Mouse (Mus musculus) limb, embryonic 12.5 days (tissue): ENCODE results near the gene Hoxd10. TPM values are rescaled to one million over a fixed set of nuclear protein-coding genes. Genes with fewer than 3 reads are reported as not detected.

Experiments used
- ATAC-seq: fragments of 200-750 bp; cut with Nextera tagmentation; 2 replicates; pipeline ENCODE4 v1.8.0; 2017; ENCODE audit warnings: low read depth, moderate TSS enrichment; ENCODE audit not compliant: insufficient number of reproducible peaks, insufficient read depth, low FRiP score, low TSS enrichment
- H3K27ac ChIP-seq: fragments of 300-500 bp; sonication (generic); 2 replicates; pipeline ENCODE4 v1.5.1; 2016; ENCODE audit warnings: mild to moderate bottlenecking, moderate library complexity
- H3K27me3 ChIP-seq: fragments of 300-500 bp; sonication (generic); 2 replicates; pipeline ENCODE4 v1.6.1; 2016; ENCODE audit warnings: mild to moderate bottlenecking, moderate library complexity
- H3K36me3 ChIP-seq: fragments of 300-500 bp; sonication (generic); 2 replicates; pipeline ENCODE4 v1.6.1; 2016; ENCODE audit warnings: mild to moderate bottlenecking, moderate library complexity
- H3K4me1 ChIP-seq: fragments of 300-500 bp; sonication (generic); replicated peaks from 2 replicates; pipeline ENCODE4 v1.6.1; 2016
- H3K4me2 ChIP-seq: fragments of 300-500 bp; sonication (generic); 2 replicates; pipeline ENCODE4 v1.6.1; 2016; ENCODE audit warnings: mild to moderate bottlenecking, moderate library complexity
- H3K4me3 ChIP-seq: fragments of 300-500 bp; sonication (generic); replicated peaks from 2 replicates; pipeline ENCODE4 v1.5.1; 2016; ENCODE audit warnings: mild to moderate bottlenecking
- H3K9ac ChIP-seq: fragments of 300-500 bp; sonication (generic); replicated peaks from 2 replicates; pipeline ENCODE4 v1.6.1; 2016; ENCODE audit warnings: mild to moderate bottlenecking, moderate library complexity
- H3K9me3 ChIP-seq: fragments of 300-500 bp; sonication (generic); 2 replicates; pipeline ENCODE4 v1.6.1; 2016; ENCODE audit warnings: mild to moderate bottlenecking, moderate library complexity
- WGBS: fragments of 180-500 bp; shearing (Covaris S2); methylation state at CpG from one replicate; pipeline ENCODE4 v1.1.7; 2016; 5-methylcytosine and 5-hydroxymethylcytosine counted together
- polyA plus RNA-seq: library from polyadenylated mRNA; unstranded; fragments of >200 nt; fragmentation: Nextera tagmentation; extraction: Ambion mirVana; gene quantifications from 2 replicates; pipeline ENCODE4 v1.2.1, GENCODE M21; 2016

The Hoxd10 gene
- polyA plus RNA-seq, 1 experiment from 2014 or later = 42.0 TPM

GRCm38 (mm10) chr2:74699053-74699430 lies 7.3 kb downstream of the Hoxd10 start:
- Histone ChIP-seq H3K4me3 (peak overlapping the region; percentile 66), H3K36me3 (peaks cover 12% of the 10 kb centered on the region), H3K27ac (peak overlapping the region; percentile 97), H3K9me3 (no peaks in the 10 kb centered on the region), H3K9ac (peak overlapping the region; percentile 93), H3K4me2 (peak overlapping the region; percentile 92), H3K27me3 (peaks cover 60% of the 10 kb centered on the region), H3K4me1 (peaks cover 65% of the 10 kb centered on the region)
- under 1% methylated on average over 17 of the region's 17 CpGs for WGBS
- no peak for ATAC-seq

DNA sequence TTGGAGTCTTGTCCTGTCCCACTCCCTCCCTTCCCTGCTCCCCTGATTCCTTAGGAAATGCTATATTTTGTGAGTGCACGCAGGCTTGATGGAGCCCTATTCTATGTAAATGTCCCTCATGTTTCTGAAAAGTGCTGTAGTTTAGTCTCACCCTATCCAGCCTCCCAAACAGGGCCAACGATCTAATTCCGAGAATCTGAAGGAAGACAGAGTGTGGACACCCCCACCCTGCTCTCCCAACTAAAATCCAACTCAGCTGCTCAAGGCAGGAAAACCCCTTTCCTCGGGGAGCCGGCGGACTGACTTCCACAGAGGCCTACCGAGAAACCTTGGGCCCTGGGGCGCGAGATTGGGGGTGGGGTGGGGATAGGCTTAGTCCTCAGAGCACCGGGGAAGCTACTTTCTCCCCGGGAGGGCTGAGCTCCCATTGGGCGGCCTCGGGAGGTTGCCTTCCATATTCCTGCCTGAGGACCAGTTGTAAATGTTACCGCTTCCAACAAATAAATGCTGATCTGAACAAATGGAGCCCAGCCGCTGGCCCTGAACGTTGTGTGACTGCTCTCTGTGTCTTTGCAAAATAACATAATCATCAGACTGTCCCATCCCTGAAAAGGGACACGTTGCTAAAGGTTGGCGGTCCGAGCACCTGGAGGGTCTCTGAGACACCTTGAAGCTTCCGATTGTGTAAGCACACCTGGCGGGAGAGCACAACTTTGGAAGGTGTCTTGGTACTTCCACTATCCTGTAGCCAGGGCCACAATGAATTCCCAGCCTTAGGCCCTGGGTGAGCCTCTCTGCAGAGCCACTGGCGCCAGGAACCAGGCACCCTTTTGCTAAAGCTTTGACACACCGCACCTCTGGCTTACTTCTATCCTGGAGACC lies 8.2 kb downstream of the Hoxd10 start:
- Histone ChIP-seq H3K36me3 (peaks cover 10% of the 10 kb centered on the region), H3K27ac (peak overlapping the region; percentile 97), H3K4me2 (peak overlapping the region; percentile 92), H3K4me1 (peaks cover 64% of the 10 kb centered on the region), H3K9ac (peak overlapping the region; percentile 93), H3K9me3 (no peaks in the 10 kb centered on the region), H3K27me3 (peaks cover 67% of the 10 kb centered on the region), H3K4me3 (peak overlapping the region; percentile 66)
- ATAC-seq = no peak
- WGBS = 5% methylated on average over 23 of the region's 23 CpGs

GRCm38 (mm10) chr2:74700546-74701112 lies 8.9 kb downstream of the Hoxd10 start:
- peaks cover 3% of the 10 kb centered on the region for H3K36me3 ChIP-seq
- 4% methylated on average over 22 of the region's 22 CpGs for WGBS
- H3K4me2 ChIP-seq = peak overlapping the region; percentile 92
- peak overlapping the region; percentile 97; the same call in 1 of the 2 replicates for H3K27ac ChIP-seq
- peak overlapping the region; percentile 93 for H3K9ac ChIP-seq
- ATAC-seq = no peak
- H3K9me3 ChIP-seq = no peaks in the 10 kb centered on the region
- H3K27me3 ChIP-seq = peaks cover 64% of the 10 kb centered on the region
- peaks cover 58% of the 10 kb centered on the region for H3K4me1 ChIP-seq
- H3K4me3 ChIP-seq = peak overlapping the region; percentile 66

GRCm38 (mm10) chr2:74701949-74702819 lies 10.5 kb downstream of the Hoxd10 start:
- peak overlapping the region; percentile 21; the same call in 1 of the 2 replicates for H3K4me3 ChIP-seq
- H3K9ac ChIP-seq = no peak overlapping the region
- no peaks in the 10 kb centered on the region for H3K36me3 ChIP-seq
- peak overlapping the region; percentile 38; the same call in 1 of the 2 replicates for H3K4me2 ChIP-seq
- peaks cover 61% of the 10 kb centered on the region for H3K27me3 ChIP-seq
- H3K27ac ChIP-seq = no peak overlapping the region
- peaks cover 45% of the 10 kb centered on the region for H3K4me1 ChIP-seq
- WGBS = 7% methylated on average over 17 of the region's 17 CpGs
- no peaks in the 10 kb centered on the region for H3K9me3 ChIP-seq
- ATAC-seq = no peak

GRCm38 (mm10) chr2:74702820-74703219 lies 11.1 kb downstream of the Hoxd10 start:
- H3K27me3 ChIP-seq = peaks cover 64% of the 10 kb centered on the region
- H3K36me3 ChIP-seq = no peaks in the 10 kb centered on the region
- no peak overlapping the region for H3K4me2 ChIP-seq
- H3K4me3 ChIP-seq = no peak overlapping the region
- H3K4me1 ChIP-seq = peaks cover 40% of the 10 kb centered on the region
- WGBS = 15% methylated on average over 6 of the region's 6 CpGs
- H3K9ac ChIP-seq = no peak overlapping the region
- H3K9me3 ChIP-seq = no peaks in the 10 kb centered on the region
- ATAC-seq = no peak
- no peak overlapping the region for H3K27ac ChIP-seq

GRCm38 (mm10) chr2:74703317-74703716 lies 11.6 kb downstream of the Hoxd10 start:
- Histone ChIP-seq H3K27me3 (peaks cover 68% of the 10 kb centered on the region), H3K4me3 (no peak overlapping the region), H3K4me1 (peaks cover 38% of the 10 kb centered on the region), H3K9ac (no peak overlapping the region), H3K27ac (no peak overlapping the region), H3K4me2 (peak overlapping the region; percentile 78; the same call in 1 of the 2 replicates), H3K36me3 (no peaks in the 10 kb centered on the region), H3K9me3 (no peaks in the 10 kb centered on the region)
- 6% methylated on average over 10 of the region's 10 CpGs for WGBS
- ATAC-seq = no peak

DNA sequence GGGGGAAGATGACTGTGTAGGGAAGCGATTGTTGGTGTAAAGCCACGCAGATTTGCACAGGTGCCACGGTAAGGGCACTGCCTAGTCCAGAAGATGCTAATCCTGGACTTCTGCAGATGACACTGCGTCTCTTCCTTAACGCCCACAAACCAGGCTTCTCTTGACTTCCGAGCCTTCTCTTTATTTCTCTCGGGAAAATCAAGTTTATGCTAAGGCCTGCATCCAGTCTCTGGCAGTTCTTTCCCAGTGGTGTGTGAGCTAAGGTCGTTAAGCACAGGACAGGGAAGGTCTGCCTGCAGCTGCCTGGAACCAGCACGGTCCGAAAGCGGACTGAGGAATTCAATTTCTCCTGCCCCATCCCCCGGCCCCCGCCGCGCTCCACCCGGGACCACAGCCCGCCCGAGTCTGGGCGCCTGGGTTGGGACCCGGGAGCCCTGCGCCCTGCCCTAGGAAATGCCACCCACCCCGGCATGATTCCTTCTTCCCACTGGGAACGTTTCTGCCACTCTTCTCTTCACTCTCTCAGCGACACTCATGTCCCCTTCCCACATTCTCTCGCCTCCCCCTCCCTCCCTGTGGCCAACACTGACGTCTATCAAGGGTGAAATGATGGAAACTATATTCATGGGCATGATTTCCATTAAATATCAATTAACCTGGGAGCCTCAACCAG lies 12.1 kb downstream of the Hoxd10 start:
- Histone ChIP-seq H3K4me3 (peak overlapping the region; percentile 66), H3K36me3 (no peaks in the 10 kb centered on the region), H3K27ac (0 out of 2 replicates have a peak overlapping the region, but pooled peaks have one; percentile 23), H3K9me3 (no peaks in the 10 kb centered on the region), H3K9ac (peak overlapping the region; percentile 40; the same call in 1 of the 2 replicates), H3K4me1 (peaks cover 39% of the 10 kb centered on the region), H3K4me2 (peak overlapping the region; percentile 78), H3K27me3 (peaks cover 74% of the 10 kb centered on the region)
- ATAC-seq = no peak; the same call in 1 of the 2 replicates
- WGBS = 1% methylated on average over 26 of the region's 26 CpGs

DNA sequence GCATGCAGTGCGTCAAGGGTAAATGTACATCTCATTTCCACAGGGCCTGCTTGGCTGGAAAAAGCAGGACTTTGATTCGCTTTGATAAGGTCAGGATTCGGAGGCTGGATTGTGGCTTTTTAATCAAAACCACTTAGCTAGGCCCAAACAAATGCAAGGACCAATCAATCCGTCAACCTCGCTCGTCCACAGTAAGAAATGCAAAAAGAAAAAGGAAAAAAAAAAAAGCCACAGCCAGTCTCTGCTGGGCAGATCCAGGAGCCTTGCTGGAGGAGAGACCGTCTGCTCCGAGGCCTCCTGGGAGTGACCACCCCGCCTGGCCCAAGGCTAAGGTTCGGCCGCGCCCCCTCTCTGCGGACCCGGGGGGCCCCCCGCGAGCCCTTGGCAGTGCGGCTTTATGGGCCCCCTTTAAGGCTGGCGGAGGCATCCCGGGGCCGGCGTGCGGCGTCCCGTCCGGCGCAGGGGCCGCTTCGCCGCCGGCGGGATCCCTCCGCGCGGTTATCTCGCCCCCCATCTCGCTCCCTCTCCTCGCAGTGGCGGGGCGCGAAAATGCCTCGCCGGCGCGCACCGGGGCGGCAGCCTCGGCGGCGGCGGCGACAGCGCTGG lies 12.8 kb downstream of the Hoxd10 start, which contains the start of gene Hoxd8:
TSS of gene Hoxd8 (plus strand) at position 223 of the 606 bp plus-strand sequence.
- Histone ChIP-seq H3K4me3 (peak within 1 kb of the TSS; percentile 66), H3K27me3 (peaks cover 77% of the 10 kb centered on the region), H3K27ac (peak within 1 kb of the TSS; percentile 92), H3K9me3 (no peaks in the 10 kb centered on the region), H3K4me1 (peaks cover 35% of the 10 kb centered on the region), H3K4me2 (peak within 1 kb of the TSS; percentile 78), H3K9ac (peak within 1 kb of the TSS; percentile 88), H3K36me3 (no peaks in the 10 kb centered on the region)
- peak; percentile 49; the same call in 1 of the 2 replicates for ATAC-seq
- WGBS = 1% methylated on average over 43 of the region's 52 CpGs

DNA sequence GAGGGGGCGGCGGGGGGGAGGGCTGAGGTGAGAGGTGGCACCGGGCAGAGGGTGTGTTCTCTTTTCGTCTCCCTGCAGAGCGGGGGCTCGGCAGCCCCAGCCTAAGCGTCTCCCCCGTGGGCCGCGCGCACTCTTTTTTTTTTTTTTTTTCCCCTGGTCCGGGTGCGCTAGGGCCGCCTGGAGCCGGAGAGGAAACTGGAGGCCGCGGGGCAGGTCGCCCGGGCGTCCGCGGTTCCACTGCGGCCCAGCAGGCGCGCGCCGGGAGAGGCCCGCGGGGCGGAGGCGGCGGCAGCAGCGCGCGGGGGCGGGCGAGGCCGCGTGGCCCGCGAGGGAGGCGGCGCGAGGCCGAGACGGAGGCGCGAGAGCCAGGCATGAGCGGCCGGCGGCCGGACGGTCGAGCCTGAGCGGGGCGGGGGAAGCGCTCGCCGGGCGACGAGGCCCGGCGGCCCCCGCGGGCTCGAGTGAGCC lies 13.3 kb downstream of the Hoxd10 start:
- 0% methylated on average over 34 of the region's 66 CpGs for WGBS
- H3K4me1 ChIP-seq = peaks cover 29% of the 10 kb centered on the region
- H3K27me3 ChIP-seq = peaks cover 77% of the 10 kb centered on the region
- H3K9me3 ChIP-seq = no peaks in the 10 kb centered on the region
- H3K4me3 ChIP-seq = peak overlapping the region; percentile 66
- H3K4me2 ChIP-seq = peak overlapping the region; percentile 78
- no peaks in the 10 kb centered on the region for H3K36me3 ChIP-seq
- peak overlapping the region; percentile 92 for H3K27ac ChIP-seq
- peak overlapping the region; percentile 88 for H3K9ac ChIP-seq
- peak; percentile 17; the same call in 1 of the 2 replicates for ATAC-seq
